Mouse (Mus musculus): ENCODE measurements around the gene Zbtb45. TPM values are rescaled to one million over a fixed set of nuclear protein-coding genes. Genes with fewer than 3 reads are reported as not detected.

Zbtb45 gene
- polyA plus RNA-seq, 1 experiment from 2014 or later = 17.4 TPM

DNA sequence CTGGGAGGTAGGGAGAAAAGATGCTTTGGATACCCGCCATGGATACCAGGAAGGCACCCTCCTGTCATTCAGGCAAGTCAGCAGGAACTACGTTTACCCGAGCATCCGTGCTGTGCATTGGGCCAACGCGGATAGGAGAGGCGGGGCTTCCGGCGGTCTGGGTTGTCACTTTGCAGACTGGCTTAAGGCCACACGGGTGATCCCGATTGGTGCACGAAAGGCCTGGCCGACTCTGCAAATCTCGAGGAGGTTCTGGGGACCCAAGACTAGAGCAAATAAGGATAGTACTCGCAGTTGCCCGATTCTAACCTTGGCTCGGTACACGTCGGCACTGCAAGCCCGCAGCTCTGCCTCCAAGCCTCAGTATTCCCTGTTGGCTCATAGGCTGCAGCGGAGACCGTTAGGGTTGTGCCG lies 44.1 kb downstream of the Zbtb45 start, which contains the start of gene Zfp324:
TSS of gene Zfp324 (plus strand) at position 161 of the 414 bp plus-strand sequence.
- no peak for TF ChIP-seq CTCF (IDR thresholded peaks at IDR 0.05; ENCODE audit: low read depth)
- Histone ChIP-seq H3K27me3 (ENCODE audit: insufficient read depth, low read length) (no peaks in the 10 kb centered on the region), H3K4me2 (ENCODE audit: low read length) (peak within 1 kb of the TSS; percentile 99), H3K9ac (ENCODE audit: low read depth, low read length) (peak within 1 kb of the TSS; percentile 88), H3K4me1 (replicated peaks; ENCODE audit: insufficient read depth, low read length) (peaks cover 17% of the 10 kb centered on the region), H3K36me3 (ENCODE audit: insufficient read depth, low read length) (peaks cover 5% of the 10 kb centered on the region; the same call in 1 of the 2 replicates), H3K9me3 (replicated peaks; ENCODE audit: low read length) (no peaks in the 10 kb centered on the region), H3K27ac (peak within 1 kb of the TSS; percentile 87), H3K4me3 (replicated peaks; ENCODE audit: low read depth, low read length) (peak within 1 kb of the TSS; percentile 92)
- ATAC-seq (replicated peaks; ENCODE audit: low FRiP score, low read depth) (peak; percentile 90), DNase-seq (ENCODE audit: low spot score) (peak; percentile 90)
- under 1% methylated on average over 23 of the region's 23 CpGs for WGBS

DNA sequence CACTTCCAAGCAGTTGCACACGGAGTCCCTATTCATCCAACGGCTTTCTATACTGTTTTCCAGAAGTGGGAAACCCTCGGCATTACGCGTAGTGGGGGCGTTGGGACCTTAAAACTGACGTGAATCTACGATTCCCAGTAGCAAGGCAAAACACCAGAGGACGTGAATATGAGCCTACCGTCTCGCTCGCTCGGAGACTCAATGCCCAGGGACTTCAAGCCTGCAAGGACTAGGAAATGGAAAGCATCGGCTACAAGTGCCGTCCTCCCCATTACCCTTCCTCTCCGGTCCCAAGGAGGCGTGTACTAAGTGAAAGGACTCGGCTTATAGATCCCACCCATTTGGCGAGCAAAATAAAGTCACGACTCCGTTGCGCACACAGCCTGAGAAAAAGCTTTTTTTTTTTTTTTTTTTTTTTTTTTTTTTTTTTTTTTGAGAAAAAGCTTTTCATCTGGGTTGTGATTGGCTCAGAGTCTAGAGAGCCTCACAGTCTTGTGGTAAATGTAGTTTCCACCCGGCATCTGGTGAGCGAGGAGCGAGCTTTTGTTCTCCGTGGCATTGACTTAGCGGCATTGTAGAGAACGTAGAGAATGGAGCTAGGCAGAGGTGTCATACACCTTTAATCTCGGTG lies 48.2 kb downstream of the Zbtb45 start:
- Histone ChIP-seq H3K9me3 (replicated peaks; ENCODE audit: low read length) (no peaks in the 10 kb centered on the region), H3K27ac (peak overlapping the region; percentile 85), H3K9ac (ENCODE audit: low read depth, low read length) (peak overlapping the region; percentile 60), H3K4me3 (replicated peaks; ENCODE audit: low read depth, low read length) (peak overlapping the region; percentile 53), H3K27me3 (ENCODE audit: insufficient read depth, low read length) (no peaks in the 10 kb centered on the region), H3K4me1 (replicated peaks; ENCODE audit: insufficient read depth, low read length) (peaks cover 12% of the 10 kb centered on the region), H3K36me3 (ENCODE audit: insufficient read depth, low read length) (no peaks in the 10 kb centered on the region), H3K4me2 (ENCODE audit: low read length) (peak overlapping the region; percentile 81)
- DNase-seq (ENCODE audit: low spot score) = peak; percentile 93
- ATAC-seq (replicated peaks; ENCODE audit: low FRiP score, low read depth) = peak; percentile 61
- no peak for TF ChIP-seq CTCF (IDR thresholded peaks at IDR 0.05; ENCODE audit: low read depth)
- WGBS = 2% methylated on average over 29 of the region's 29 CpGs

DNA sequence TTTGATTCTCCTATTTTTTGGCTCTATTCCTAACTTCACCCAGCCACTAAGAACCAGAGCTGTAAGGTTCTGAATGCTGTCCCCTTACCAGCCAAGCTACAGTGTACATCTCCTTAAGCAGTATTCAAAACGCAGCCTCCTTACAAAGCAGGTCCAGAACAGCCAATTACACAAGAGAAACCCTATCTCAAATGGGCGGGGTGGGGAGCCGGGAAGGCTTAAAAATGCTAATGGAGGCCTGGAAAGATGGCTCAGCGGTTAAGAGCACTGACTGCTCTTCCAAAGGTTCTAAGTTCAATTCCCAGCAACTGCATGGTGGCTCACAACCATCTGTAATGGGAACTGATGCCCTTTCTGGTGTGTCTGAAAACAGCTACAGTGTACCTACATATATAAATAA lies 50.1 kb downstream of the Zbtb45 start:
- Histone ChIP-seq H3K36me3 (ENCODE audit: insufficient read depth, low read length) (no peaks in the 10 kb centered on the region), H3K4me1 (replicated peaks; ENCODE audit: insufficient read depth, low read length) (peaks cover 4% of the 10 kb centered on the region), H3K27me3 (ENCODE audit: insufficient read depth, low read length) (no peaks in the 10 kb centered on the region), H3K9me3 (replicated peaks; ENCODE audit: low read length) (no peaks in the 10 kb centered on the region), H3K27ac (no peak overlapping the region), H3K9ac (ENCODE audit: low read depth, low read length) (no peak overlapping the region), H3K4me3 (replicated peaks; ENCODE audit: low read depth, low read length) (no peak overlapping the region), H3K4me2 (ENCODE audit: low read length) (no peak overlapping the region)
- no peak for DNase-seq (ENCODE audit: low spot score)
- no peak for TF ChIP-seq CTCF (IDR thresholded peaks at IDR 0.05; ENCODE audit: low read depth)
- 25% methylated on average over 4 of the region's 4 CpGs for WGBS
- no peak for ATAC-seq (replicated peaks; ENCODE audit: low FRiP score, low read depth)

DNA sequence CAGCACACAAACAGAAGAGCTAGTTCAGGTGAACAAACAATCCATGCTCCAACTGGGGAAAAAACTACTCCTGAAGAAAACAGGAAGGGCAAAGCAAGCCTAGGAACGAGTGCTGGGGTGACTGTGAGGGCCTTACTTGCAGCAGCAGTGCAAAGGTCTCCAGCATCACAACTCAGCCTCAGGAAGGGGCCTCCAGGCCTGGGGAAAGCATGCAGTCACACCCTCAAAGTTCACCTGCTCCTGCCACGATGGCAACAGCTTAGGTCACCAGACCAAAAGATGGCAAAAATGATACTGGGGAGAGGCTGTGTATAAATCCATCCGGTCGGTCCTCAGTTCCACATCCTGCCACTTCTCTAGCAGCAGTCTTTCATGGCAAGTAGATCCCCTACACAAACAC lies 50.9 kb downstream of the Zbtb45 start:
- no peak overlapping the region for H3K9ac ChIP-seq (ENCODE audit: low read depth, low read length)
- TF ChIP-seq CTCF (IDR thresholded peaks at IDR 0.05; ENCODE audit: low read depth) = no peak
- WGBS = 74% methylated on average over 4 of the region's 4 CpGs
- H3K4me1 ChIP-seq (replicated peaks; ENCODE audit: insufficient read depth, low read length) = peaks cover 4% of the 10 kb centered on the region; the same call in 1 of the 2 replicates
- no peak for DNase-seq (ENCODE audit: low spot score)
- no peaks in the 10 kb centered on the region for H3K9me3 ChIP-seq (replicated peaks; ENCODE audit: low read length)
- H3K4me2 ChIP-seq (ENCODE audit: low read length) = no peak overlapping the region
- H3K27ac ChIP-seq = no peak overlapping the region
- ATAC-seq (replicated peaks; ENCODE audit: low FRiP score, low read depth) = no peak
- no peaks in the 10 kb centered on the region for H3K36me3 ChIP-seq (ENCODE audit: insufficient read depth, low read length)
- H3K27me3 ChIP-seq (ENCODE audit: insufficient read depth, low read length) = no peaks in the 10 kb centered on the region
- no peak overlapping the region for H3K4me3 ChIP-seq (replicated peaks; ENCODE audit: low read depth, low read length)

DNA sequence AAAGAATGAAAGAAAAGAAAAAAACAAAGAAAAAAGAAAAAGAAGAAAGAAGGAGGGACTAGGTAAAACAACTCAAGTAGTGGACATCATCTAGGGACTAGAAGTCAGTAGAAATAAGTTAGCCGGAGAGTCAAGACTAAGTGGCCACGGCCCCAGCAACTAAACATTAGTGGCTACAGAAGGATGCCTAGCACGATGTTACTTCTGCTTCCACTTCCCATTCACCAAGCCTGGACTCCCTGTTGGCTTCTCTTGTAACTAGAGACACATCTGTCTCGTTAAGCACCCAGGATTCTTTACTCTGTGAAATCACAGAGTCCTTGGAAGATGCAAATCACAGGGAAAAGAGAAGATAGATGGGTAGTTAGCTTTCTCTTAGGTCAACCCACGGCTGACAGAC lies 52.3 kb downstream of the Zbtb45 start:
- TF ChIP-seq CTCF (IDR thresholded peaks at IDR 0.05; ENCODE audit: low read depth) = no peak
- ATAC-seq (replicated peaks; ENCODE audit: low FRiP score, low read depth) = no peak
- H3K4me1 ChIP-seq (replicated peaks; ENCODE audit: insufficient read depth, low read length) = peaks cover 4% of the 10 kb centered on the region; the same call in 1 of the 2 replicates

DNA sequence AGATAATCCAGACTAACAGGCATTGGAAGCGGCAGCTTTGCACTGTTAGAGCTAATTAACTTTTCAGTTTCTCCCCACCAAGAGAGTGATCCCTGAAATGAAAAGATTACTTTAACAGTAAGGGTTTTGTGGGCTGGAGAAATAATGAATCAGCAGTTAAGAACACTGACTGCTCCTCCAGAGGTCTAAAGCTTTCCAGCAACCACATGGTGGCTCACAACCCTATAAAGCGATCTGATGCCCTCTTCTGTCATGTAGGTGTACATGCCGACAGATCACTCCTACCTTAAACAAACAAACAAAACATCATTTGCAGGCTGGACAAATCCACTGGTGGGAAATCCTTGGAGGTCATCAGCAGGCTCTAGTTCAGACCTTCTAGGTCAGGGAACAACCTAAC lies 54.9 kb downstream of the Zbtb45 start:
- no peak; the same call in 1 of the 2 replicates for ATAC-seq (replicated peaks; ENCODE audit: low FRiP score, low read depth)

More for the DNA sequence above, 52.3 kb downstream of the Zbtb45 start:
- H3K36me3 ChIP-seq (ENCODE audit: insufficient read depth, low read length) = no peaks in the 10 kb centered on the region
- 66% methylated on average over 5 of the region's 5 CpGs for WGBS
- H3K4me3 ChIP-seq (replicated peaks; ENCODE audit: low read depth, low read length) = no peak overlapping the region
- DNase-seq (ENCODE audit: low spot score) = no peak
- H3K9me3 ChIP-seq (replicated peaks; ENCODE audit: low read length) = no peaks in the 10 kb centered on the region
- no peak overlapping the region for H3K4me2 ChIP-seq (ENCODE audit: low read length)
- H3K9ac ChIP-seq (ENCODE audit: low read depth, low read length) = no peak overlapping the region
- no peak overlapping the region for H3K27ac ChIP-seq
- H3K27me3 ChIP-seq (ENCODE audit: insufficient read depth, low read length) = no peaks in the 10 kb centered on the region

More for the DNA sequence above, 54.9 kb downstream of the Zbtb45 start:
- Histone ChIP-seq H3K4me2 (ENCODE audit: low read length) (no peak overlapping the region), H3K9ac (ENCODE audit: low read depth, low read length) (no peak overlapping the region), H3K36me3 (ENCODE audit: insufficient read depth, low read length) (no peaks in the 10 kb centered on the region), H3K9me3 (replicated peaks; ENCODE audit: low read length) (no peaks in the 10 kb centered on the region), H3K27ac (no peak overlapping the region), H3K4me1 (replicated peaks; ENCODE audit: insufficient read depth, low read length) (no peaks in the 10 kb centered on the region), H3K4me3 (replicated peaks; ENCODE audit: low read depth, low read length) (no peak overlapping the region), H3K27me3 (ENCODE audit: insufficient read depth, low read length) (no peaks in the 10 kb centered on the region)
- WGBS = 43% methylated on average over 3 of the region's 3 CpGs
- peak; percentile 14 for DNase-seq (ENCODE audit: low spot score)
- TF ChIP-seq CTCF (IDR thresholded peaks at IDR 0.05; ENCODE audit: low read depth) = peak; percentile 47

Other genes with a start within 250 kb of the Zbtb45 start
- 3.6 and 4.4 TPM in 2 replicates for gene Zscan18, start 206.4 kb downstream of the Zbtb45 start, polyA plus RNA-seq (2015; fragmentation: Nextera tagmentation; extraction: Ambion mirVana)
- gene Zfp329, start 191.2 kb downstream of the Zbtb45 start, polyA plus RNA-seq (2015; fragmentation: Nextera tagmentation; extraction: Ambion mirVana) = 8.8 and 8.9 TPM in 2 replicates
- gene Zfp110, start 175.3 kb downstream of the Zbtb45 start, polyA plus RNA-seq (2015; fragmentation: Nextera tagmentation; extraction: Ambion mirVana) = 20.7 and 22.2 TPM in 2 replicates
- gene Zfp128, start 128.9 kb downstream of the Zbtb45 start, polyA plus RNA-seq (2015; fragmentation: Nextera tagmentation; extraction: Ambion mirVana) = 3.3 and 3.5 TPM in 2 replicates
- gene Zscan22, start 112.2 kb downstream of the Zbtb45 start, polyA plus RNA-seq (2015; fragmentation: Nextera tagmentation; extraction: Ambion mirVana) = 11.8 and 12.9 TPM in 2 replicates
- 1,052 and 1,143 TPM in 2 replicates for gene Rps5, start 87.7 kb downstream of the Zbtb45 start, polyA plus RNA-seq (2015; fragmentation: Nextera tagmentation; extraction: Ambion mirVana)
- gene Rnf225, start 82.6 kb downstream of the Zbtb45 start, polyA plus RNA-seq (2015; fragmentation: Nextera tagmentation; extraction: Ambion mirVana) = 0.29 and 0.32 TPM in 2 replicates
- gene Zfp324, start 44.2 kb downstream of the Zbtb45 start, polyA plus RNA-seq (2015; fragmentation: Nextera tagmentation; extraction: Ambion mirVana) = 7.7 and 8.0 TPM in 2 replicates
- gene Zfp446, start 32.2 kb downstream of the Zbtb45 start, polyA plus RNA-seq (2015; fragmentation: Nextera tagmentation; extraction: Ambion mirVana) = 6.7 and 7.1 TPM in 2 replicates
- 0.07 and 0.11 TPM in 2 replicates for gene Slc27a5, start 11.8 kb downstream of the Zbtb45 start, polyA plus RNA-seq (2015; fragmentation: Nextera tagmentation; extraction: Ambion mirVana)
- 195 and 197 TPM in 2 replicates for gene Trim28, start 10.9 kb downstream of the Zbtb45 start, polyA plus RNA-seq (2015; fragmentation: Nextera tagmentation; extraction: Ambion mirVana)
- 235 and 240 TPM in 2 replicates for gene Chmp2a, start 24.8 kb upstream of the Zbtb45 start, polyA plus RNA-seq (2015; fragmentation: Nextera tagmentation; extraction: Ambion mirVana)
- gene Ube2m, start 28.2 kb upstream of the Zbtb45 start, polyA plus RNA-seq (2015; fragmentation: Nextera tagmentation; extraction: Ambion mirVana) = 123 and 134 TPM in 2 replicates
- 2.3 and 2.6 TPM in 2 replicates for gene Mzf1, start 44.7 kb upstream of the Zbtb45 start, polyA plus RNA-seq (2015; fragmentation: Nextera tagmentation; extraction: Ambion mirVana)
- not detected in 2 replicates for gene Vmn1r85, start 85.1 kb upstream of the Zbtb45 start, polyA plus RNA-seq (2015; fragmentation: Nextera tagmentation; extraction: Ambion mirVana)
- gene Vmn1r86, start 109.9 kb upstream of the Zbtb45 start, polyA plus RNA-seq (2015; fragmentation: Nextera tagmentation; extraction: Ambion mirVana) = not detected in 2 replicates
- gene Vmn1r87, start 130.1 kb upstream of the Zbtb45 start, polyA plus RNA-seq (2015; fragmentation: Nextera tagmentation; extraction: Ambion mirVana) = not detected in 2 replicates
- 0.01 TPM in 1 of 2 replicates, not detected in the other for gene Vmn1r88, start 149.5 kb upstream of the Zbtb45 start, polyA plus RNA-seq (2015; fragmentation: Nextera tagmentation; extraction: Ambion mirVana)
- gene Vmn1r89, start 203.0 kb upstream of the Zbtb45 start, polyA plus RNA-seq (2015; fragmentation: Nextera tagmentation; extraction: Ambion mirVana) = not detected in 2 replicates

Data from kidney, postnatal 0 days (tissue).